In genomic region chr1:66940903-66941302, GRCm38 (mm10) we compare ENCODE assay signal across 8 mouse cellular contexts. TPM values are rescaled to one million over a fixed set of nuclear protein-coding genes. Genes with fewer than 3 reads are reported as not detected.
A peak's percentile ranks its signal among the peaks of the same experiment; 100 is the strongest.
DNase-seq lines count a peak whose midpoint lies in the region; ATAC-seq and TF ChIP-seq lines count a peak whose summit lies in the region.

No protein-coding gene starts in this region.

- no peak overlapping the region for H3K4me3 ChIP-seq in forebrain, embryonic 14.5 days (ENCODE audit: low read depth, low read length)
- H3K4me3 ChIP-seq in forebrain, embryonic 16.5 days (replicated peaks; ENCODE audit: low read length), result no peak overlapping the region
- no peak overlapping the region for H3K4me3 ChIP-seq in midbrain, embryonic 11.5 days (ENCODE audit: low read depth, low read length)
- H3K4me3 ChIP-seq in midbrain, embryonic 13.5 days (replicated peaks), result no peak overlapping the region
- H3K4me3 ChIP-seq in intestine, embryonic 16.5 days (ENCODE audit: low read length), result no peak overlapping the region
- H3K4me3 ChIP-seq in small intestine, adult 2 months (ENCODE audit: low read depth, low read length), result no peak overlapping the region

- H3K27ac ChIP-seq in forebrain, embryonic 14.5 days (ENCODE audit: low read depth, low read length), result no peak overlapping the region
- no peak overlapping the region for H3K27ac ChIP-seq in forebrain, embryonic 16.5 days (ENCODE audit: low read length)
- no peak overlapping the region for H3K27ac ChIP-seq in midbrain, embryonic 11.5 days (ENCODE audit: low read depth, low read length)
- no peak overlapping the region for H3K27ac ChIP-seq in midbrain, embryonic 13.5 days
- H3K27ac ChIP-seq in intestine, embryonic 16.5 days (ENCODE audit: low read length), result no peak overlapping the region
- no peak overlapping the region for H3K27ac ChIP-seq in small intestine, adult 2 months (ENCODE audit: insufficient read depth, low read depth, low read length)

- no peaks in the 10 kb centered on the region for H3K9me3 ChIP-seq in forebrain, embryonic 14.5 days (replicated peaks; ENCODE audit: control insufficient read depth, low read length)
- no peaks in the 10 kb centered on the region for H3K9me3 ChIP-seq in forebrain, embryonic 16.5 days (ENCODE audit: control insufficient read depth, low read length)
- H3K9me3 ChIP-seq in midbrain, embryonic 11.5 days (ENCODE audit: control insufficient read depth, low read length), result no peaks in the 10 kb centered on the region
- H3K9me3 ChIP-seq in midbrain, embryonic 13.5 days, result no peaks in the 10 kb centered on the region
- no peaks in the 10 kb centered on the region for H3K9me3 ChIP-seq in intestine, embryonic 16.5 days (ENCODE audit: control insufficient read depth, low read length)

- no peak overlapping the region for H3K9ac ChIP-seq in forebrain, embryonic 14.5 days (ENCODE audit: low read length)
- H3K9ac ChIP-seq in forebrain, embryonic 16.5 days (replicated peaks; ENCODE audit: low read depth, low read length), result no peak overlapping the region
- no peak overlapping the region for H3K9ac ChIP-seq in midbrain, embryonic 11.5 days (ENCODE audit: low read length)
- H3K9ac ChIP-seq in midbrain, embryonic 13.5 days (replicated peaks), result no peak overlapping the region
- no peak overlapping the region for H3K9ac ChIP-seq in intestine, embryonic 16.5 days (ENCODE audit: low read depth, low read length)

- peak; percentile 66; the same call in 1 of the 2 replicates for TF ChIP-seq CTCF in small intestine, adult 2 months (IDR thresholded peaks at IDR 0.05; ENCODE audit: extremely low read depth, insufficient read length, insufficient replicate concordance, low read depth, low read length)

- H3K4me1 ChIP-seq in forebrain, embryonic 14.5 days (ENCODE audit: control insufficient read depth, insufficient read depth, low read length), result no peaks in the 10 kb centered on the region
- no peaks in the 10 kb centered on the region for H3K4me1 ChIP-seq in forebrain, embryonic 16.5 days (replicated peaks; ENCODE audit: control insufficient read depth, insufficient read depth, low read length)
- no peaks in the 10 kb centered on the region for H3K4me1 ChIP-seq in midbrain, embryonic 11.5 days (ENCODE audit: control insufficient read depth, insufficient read depth, low read length)
- no peaks in the 10 kb centered on the region for H3K4me1 ChIP-seq in midbrain, embryonic 13.5 days (replicated peaks)
- no peaks in the 10 kb centered on the region for H3K4me1 ChIP-seq in intestine, embryonic 16.5 days (ENCODE audit: control insufficient read depth, insufficient read depth, low read length)
- H3K4me1 ChIP-seq in small intestine, adult 2 months (ENCODE audit: control insufficient read depth, insufficient read depth, insufficient read length, low read length), result no peaks in the 10 kb centered on the region; the same call in 1 of the 2 replicates

- no peak for ATAC-seq in forebrain, embryonic 14.5 days
- no peak for ATAC-seq in forebrain, embryonic 16.5 days
- peak; percentile 63; the same call in 1 of the 2 replicates for ATAC-seq in midbrain, embryonic 11.5 days (ENCODE audit: low FRiP score)
- no peak for ATAC-seq in midbrain, embryonic 13.5 days
- ATAC-seq in intestine, embryonic 16.5 days, result peak; percentile 91

- no peaks in the 10 kb centered on the region for H3K27me3 ChIP-seq in forebrain, embryonic 14.5 days (replicated peaks; ENCODE audit: control insufficient read depth, insufficient read depth, low read length)
- H3K27me3 ChIP-seq in forebrain, embryonic 16.5 days (replicated peaks; ENCODE audit: control insufficient read depth, insufficient read depth, low read length), result no peaks in the 10 kb centered on the region
- no peaks in the 10 kb centered on the region for H3K27me3 ChIP-seq in midbrain, embryonic 11.5 days (ENCODE audit: control insufficient read depth, insufficient read depth, low read length)
- no peaks in the 10 kb centered on the region for H3K27me3 ChIP-seq in midbrain, embryonic 13.5 days
- no peaks in the 10 kb centered on the region for H3K27me3 ChIP-seq in intestine, embryonic 16.5 days (replicated peaks; ENCODE audit: control insufficient read depth, insufficient read depth, low read length)
- no peaks in the 10 kb centered on the region for H3K27me3 ChIP-seq in small intestine, adult 2 months (ENCODE audit: control insufficient read depth, insufficient read depth, low read length)

- no peak overlapping the region for H3K4me2 ChIP-seq in forebrain, embryonic 14.5 days (ENCODE audit: low read length)
- no peak overlapping the region for H3K4me2 ChIP-seq in forebrain, embryonic 16.5 days (ENCODE audit: low read length)
- no peak overlapping the region for H3K4me2 ChIP-seq in midbrain, embryonic 11.5 days
- H3K4me2 ChIP-seq in midbrain, embryonic 13.5 days (replicated peaks), result no peak overlapping the region
- no peak overlapping the region for H3K4me2 ChIP-seq in intestine, embryonic 16.5 days (ENCODE audit: low read depth, low read length)

- no peaks in the 10 kb centered on the region for H3K36me3 ChIP-seq in forebrain, embryonic 14.5 days (ENCODE audit: control insufficient read depth, insufficient read depth, low read length)
- H3K36me3 ChIP-seq in forebrain, embryonic 16.5 days (ENCODE audit: control insufficient read depth, insufficient read depth), result no peaks in the 10 kb centered on the region
- no peaks in the 10 kb centered on the region for H3K36me3 ChIP-seq in midbrain, embryonic 11.5 days (ENCODE audit: control insufficient read depth, insufficient read depth, low read length)
- H3K36me3 ChIP-seq in midbrain, embryonic 13.5 days, result no peaks in the 10 kb centered on the region
- H3K36me3 ChIP-seq in intestine, embryonic 16.5 days (ENCODE audit: control insufficient read depth, insufficient read depth, low read length), result no peaks in the 10 kb centered on the region
- H3K36me3 ChIP-seq in small intestine, adult 2 months (ENCODE audit: control insufficient read depth, insufficient read depth, low read length), result no peaks in the 10 kb centered on the region

- peak; percentile 27 for DNase-seq in forebrain, embryonic 14.5 days (ENCODE audit: low spot score)
- DNase-seq in midbrain, embryonic 11.5 days (ENCODE audit: low spot score, missing footprints), result no peak
- no peak for DNase-seq in spleen, postnatal 14 days (ENCODE audit: low spot score in 2 of 2)
- no peak for DNase-seq in cerebellum, adult 18-20 months

- TF ChIP-seq POLR2A in small intestine, adult 2 months (IDR thresholded peaks at IDR 0.05; ENCODE audit: low read depth, low read length), result no peak

- WGBS in forebrain, embryonic 14.5 days, result 54% methylated on average over 6 of the region's 6 CpGs
- 51% methylated on average over 6 of the region's 6 CpGs for WGBS in forebrain, embryonic 16.5 days
- WGBS in midbrain, embryonic 11.5 days, result 53% methylated on average over 6 of the region's 6 CpGs
- WGBS in midbrain, embryonic 13.5 days, result 54% methylated on average over 6 of the region's 6 CpGs
- whole genome bisulfite sequencing in intestine, embryonic 16.5 days, result 24% methylated on average over 6 of the region's 6 CpGs
- 12% methylated on average over 6 of the region's 6 CpGs for WGBS in small intestine, adult 2 months

RNA-seq across cellular contexts. Expression of gene Myl1, which starts 4.3 kb away (rescaled TPM):
- 0.34 TPM in 1 of 2 replicates, not detected in the other for polyA plus RNA-seq in forebrain, embryonic 14.5 days (2014; fragmentation: Nextera tagmentation; extraction: Ambion mirVana)
- 0.38 and 2.5 TPM in 2 replicates for polyA plus RNA-seq in forebrain, embryonic 16.5 days (2015; fragmentation: Nextera tagmentation; extraction: Ambion mirVana)
- polyA plus RNA-seq in midbrain, embryonic 11.5 days (2014; fragmentation: Nextera tagmentation; extraction: Ambion mirVana), result 0.36 and 0.55 TPM in 2 replicates
- polyA plus RNA-seq in midbrain, embryonic 13.5 days (2015; fragmentation: Nextera tagmentation; extraction: Ambion mirVana), result 0.76 TPM in 1 of 2 replicates, not detected in the other
- 12.7 TPM in 2 replicates for polyA plus RNA-seq in intestine, embryonic 16.5 days (2015; fragmentation: Nextera tagmentation; extraction: Ambion mirVana)
- 0.44 TPM in 1 of 2 replicates, not detected in the other for polyA plus RNA-seq in small intestine, adult 2 months (2012; rRNA removed)

Comparison
In these comparisons a context has a peak if more than half of its experiments do, and no peak if none do; other contexts are left out.
1. ATAC-seq: peak in midbrain, embryonic 11.5 days (single experiment) and intestine, embryonic 16.5 days (single experiment); none in forebrain, embryonic 14.5 days (single experiment), forebrain, embryonic 16.5 days (single experiment) and midbrain, embryonic 13.5 days (single experiment).